Mouse (Mus musculus): ENCODE measurements around the gene Rbfox1.

GRCm38 (mm10) chr16:6897734-6898133, 1012.6 kb downstream of the Rbfox1 start:
- no peak for TF ChIP-seq CTCF (IDR thresholded peaks at IDR 0.05; ENCODE audit: borderline replicate concordance, insufficient read depth, low read length)
- TF ChIP-seq POLR2A (IDR thresholded peaks at IDR 0.05; ENCODE audit: low read depth, low read length) = no peak
